Mouse (Mus musculus): ENCODE results near the gene Cenpn.

The Cenpn gene

GRCm38 (mm10) chr8:116943161-116943554 is 21.6 kb downstream of the Cenpn start, which contains the start of gene Atmin:
TSS of gene Atmin (plus strand) at chr8:116943393.
- DNase-seq = peak; percentile 83

- peak; percentile 44 for DNase-seq
Measured at GRCm38 (mm10) chr8:116943555-116944384, 22.2 kb downstream of the Cenpn start.

GRCm38 (mm10) chr8:116944385-116944696 is 22.8 kb downstream of the Cenpn start:
- no peak for DNase-seq

GRCm38 (mm10) chr8:116945169-116945910 is 23.8 kb downstream of the Cenpn start:
- DNase-seq = no peak

- DNase-seq = peak; percentile 27
Measured at GRCm38 (mm10) chr8:116946268-116946838, 24.8 kb downstream of the Cenpn start.

GRCm38 (mm10) chr8:116946851-116947250 is 25.3 kb downstream of the Cenpn start:
- no peak for DNase-seq

GRCm38 (mm10) chr8:116947589-116947988 is 26.1 kb downstream of the Cenpn start:
- no peak for DNase-seq

GRCm38 (mm10) chr8:116951369-116951768 is 29.8 kb downstream of the Cenpn start:
- no peak for DNase-seq

GRCm38 (mm10) chr8:116951778-116952177 is 30.2 kb downstream of the Cenpn start:
- DNase-seq = no peak

GRCm38 (mm10) chr8:116952428-116952827 is 30.9 kb downstream of the Cenpn start:
- DNase-seq = peak; percentile 76

- DNase-seq = no peak
Measured at GRCm38 (mm10) chr8:116954415-116954814, 32.9 kb downstream of the Cenpn start.

- no peak for DNase-seq
Measured at GRCm38 (mm10) chr8:116969531-116969930, 48.0 kb downstream of the Cenpn start.

GRCm38 (mm10) chr8:116975066-116975465 is 53.5 kb downstream of the Cenpn start:
- no peak for DNase-seq

- DNase-seq = no peak
Measured at GRCm38 (mm10) chr8:116975606-116976005, 54.1 kb downstream of the Cenpn start.

GRCm38 (mm10) chr8:116978052-116978451 is 56.5 kb downstream of the Cenpn start:
- no peak for DNase-seq

GRCm38 (mm10) chr8:116978631-116979256 is 57.2 kb downstream of the Cenpn start, which contains the start of gene 1700030J22Rik:
TSS of gene 1700030J22Rik (minus strand) at chr8:116978959.
- peak; percentile 99 for DNase-seq

GRCm38 (mm10) chr8:116980117-116980516 is 58.6 kb downstream of the Cenpn start:
- peak; percentile 63 for DNase-seq

- DNase-seq = no peak
Measured at GRCm38 (mm10) chr8:116989842-116990241, 68.3 kb downstream of the Cenpn start.

Measured in thymus, postnatal 25 days (tissue).